Mouse (Mus musculus) embryo, embryonic 9.5 days (tissue): ENCODE results near the gene Tnfsf10.

Experiments used
- DNase-seq: peaks from one replicate; pipeline ENCODE4 v3.0.0-alpha.2; 2017; ENCODE audit errors: extremely low spot score

Gene Tnfsf10

GRCm38 (mm10) chr3:27371276-27371621 lies 54.4 kb downstream of the Tnfsf10 start, which contains the start of gene Ghsr:
Gene Ghsr (plus strand): TSS chr3:27371351.
- DNase-seq: no peak

- peak; percentile 11 for DNase-seq
These were observed 55.2 kb downstream of the Tnfsf10 start for GRCm38 (mm10) chr3:27371725-27372650.

- DNase-seq: no peak
These were observed 57.6 kb downstream of the Tnfsf10 start for GRCm38 (mm10) chr3:27374396-27374795.

GRCm38 (mm10) chr3:27377935-27378334 lies 61.1 kb downstream of the Tnfsf10 start:
- no peak for DNase-seq

- no peak for DNase-seq
These were observed 68.0 kb downstream of the Tnfsf10 start for GRCm38 (mm10) chr3:27384836-27385235.

- no peak for DNase-seq
These were observed 73.1 kb downstream of the Tnfsf10 start for GRCm38 (mm10) chr3:27389923-27390322.
